20 mouse cellular contexts compared by ENCODE assay signal in genomic region chr1:82826911-82827310, GRCm38 (mm10). TPM values are rescaled to one million over a fixed set of nuclear protein-coding genes. Genes with fewer than 3 reads are reported as not detected.
DNase-seq lines count a peak whose midpoint lies in the region; ATAC-seq lines count a peak whose summit lies in the region.
"Had no signal": no experiment of that assay in that cellular context is flagged by ENCODE, and none has a peak within 500 bp of the region (broad histone marks: within the 10 kb centered on the region; RNA-seq: fewer than 3 reads in every experiment).

No protein-coding gene starts in this region.

- H3K36me3 ChIP-seq in kidney, embryonic 16.5 days (ENCODE audit: insufficient read depth, low read length), result no peaks in the 10 kb centered on the region
- H3K36me3 ChIP-seq in intestine, embryonic 15.5 days, result no peaks in the 10 kb centered on the region
- H3K36me3 ChIP-seq in liver, embryonic 12.5 days, result no peaks in the 10 kb centered on the region
- H3K36me3 ChIP-seq in neural tube, embryonic 15.5 days, result no peaks in the 10 kb centered on the region
- H3K36me3 ChIP-seq: embryonic facial prominence, embryonic 12.5 days; neural tube, embryonic 13.5 days had no signal

- H3K9ac ChIP-seq in kidney, embryonic 16.5 days (replicated peaks; ENCODE audit: low read length), result no peak overlapping the region
- H3K9ac ChIP-seq in intestine, embryonic 15.5 days, result no peak overlapping the region
- H3K9ac ChIP-seq in liver, embryonic 12.5 days, result peak overlapping the region; percentile 61
- no peak overlapping the region for H3K9ac ChIP-seq in neural tube, embryonic 15.5 days (replicated peaks)
- H3K9ac ChIP-seq: embryonic facial prominence, embryonic 12.5 days; hindbrain, embryonic 14.5 days; neural tube, embryonic 13.5 days had no signal

- no peaks in the 10 kb centered on the region for H3K9me3 ChIP-seq in kidney, embryonic 16.5 days (ENCODE audit: low read length)
- H3K9me3 ChIP-seq in intestine, embryonic 15.5 days, result no peaks in the 10 kb centered on the region
- H3K9me3 ChIP-seq in liver, embryonic 12.5 days (replicated peaks), result no peaks in the 10 kb centered on the region
- no peaks in the 10 kb centered on the region for H3K9me3 ChIP-seq in neural tube, embryonic 15.5 days (replicated peaks)
- H3K9me3 ChIP-seq: embryonic facial prominence, embryonic 12.5 days; megakaryocyte, embryonic 14.5 days; neural tube, embryonic 13.5 days had no signal

- 45% methylated on average over 5 of the region's 5 CpGs for WGBS in kidney, embryonic 16.5 days
- WGBS in intestine, embryonic 15.5 days, result 28% methylated on average over 5 of the region's 5 CpGs
- WGBS in liver, embryonic 12.5 days (ENCODE audit: insufficient replicate concordance), result 56% methylated on average over 5 of the region's 5 CpGs
- 50% methylated on average over 5 of the region's 5 CpGs for WGBS in neural tube, embryonic 15.5 days

- H3K4me1 ChIP-seq in kidney, embryonic 16.5 days (ENCODE audit: insufficient read depth, low read length), result no peaks in the 10 kb centered on the region
- H3K4me1 ChIP-seq in intestine, embryonic 15.5 days (replicated peaks), result 0 out of 2 replicates have a peak, but pooled peaks cover 7% of the 10 kb centered on the region
- peaks cover 88% of the 10 kb centered on the region for H3K4me1 ChIP-seq in liver, embryonic 12.5 days
- no peaks in the 10 kb centered on the region for H3K4me1 ChIP-seq in neural tube, embryonic 15.5 days
- H3K4me1 ChIP-seq: embryonic facial prominence, embryonic 12.5 days; neural tube, embryonic 13.5 days had no signal

- no peak overlapping the region for H3K4me3 ChIP-seq in kidney, embryonic 16.5 days (ENCODE audit: low read length)
- H3K4me3 ChIP-seq in intestine, embryonic 15.5 days (replicated peaks), result no peak overlapping the region
- H3K4me3 ChIP-seq in liver, embryonic 12.5 days, result no peak overlapping the region
- no peak overlapping the region for H3K4me3 ChIP-seq in neural tube, embryonic 15.5 days (replicated peaks)
- H3K4me3 ChIP-seq: embryonic facial prominence, embryonic 12.5 days; megakaryocyte, embryonic 14.5 days; neural tube, embryonic 13.5 days had no signal

- no peak overlapping the region for H3K4me2 ChIP-seq in kidney, embryonic 16.5 days (replicated peaks; ENCODE audit: low read depth, low read length)
- no peak overlapping the region for H3K4me2 ChIP-seq in intestine, embryonic 15.5 days (replicated peaks)
- no peak overlapping the region for H3K4me2 ChIP-seq in liver, embryonic 12.5 days
- no peak overlapping the region for H3K4me2 ChIP-seq in neural tube, embryonic 15.5 days
- H3K4me2 ChIP-seq: embryonic facial prominence, embryonic 12.5 days; hindbrain, embryonic 14.5 days; neural tube, embryonic 13.5 days had no signal

- H3K27me3 ChIP-seq in kidney, embryonic 16.5 days (ENCODE audit: insufficient read depth, low read length), result no peaks in the 10 kb centered on the region
- H3K27me3 ChIP-seq in intestine, embryonic 15.5 days (replicated peaks), result no peaks in the 10 kb centered on the region
- no peaks in the 10 kb centered on the region for H3K27me3 ChIP-seq in liver, embryonic 12.5 days (replicated peaks)
- H3K27me3 ChIP-seq in neural tube, embryonic 15.5 days (replicated peaks), result no peaks in the 10 kb centered on the region
- H3K27me3 ChIP-seq: embryonic facial prominence, embryonic 12.5 days; megakaryocyte, embryonic 14.5 days; neural tube, embryonic 13.5 days had no signal

- ATAC-seq in kidney, embryonic 16.5 days (ENCODE audit: low FRiP score, low TSS enrichment), result no peak
- peak; percentile 54 for ATAC-seq in intestine, embryonic 15.5 days
- no peak for ATAC-seq in liver, embryonic 12.5 days
- no peak for ATAC-seq in neural tube, embryonic 15.5 days (ENCODE audit: low FRiP score)
- ATAC-seq: CD4-positive, CD25-positive, alpha-beta regulatory T cell, adult 4 months had no signal

- H3K27ac ChIP-seq in kidney, embryonic 16.5 days (ENCODE audit: low read length), result no peak overlapping the region
- no peak overlapping the region for H3K27ac ChIP-seq in intestine, embryonic 15.5 days
- H3K27ac ChIP-seq in liver, embryonic 12.5 days, result peak overlapping the region; percentile 97
- H3K27ac ChIP-seq in neural tube, embryonic 15.5 days (replicated peaks), result no peak overlapping the region
- H3K27ac ChIP-seq: embryonic facial prominence, embryonic 12.5 days; hindbrain, embryonic 14.5 days; neural tube, embryonic 13.5 days had no signal

- peak; percentile 60 for DNase-seq in kidney, adult 9 months
- DNase-seq in layer of hippocampus, adult 18-20 months (ENCODE audit: low spot score in 2 of 2), result no peak
- DNase-seq in T-cell, adult 2 months (ENCODE audit: low spot score), result no peak
- DNase-seq: cerebellum, postnatal 10 days; right cerebral cortex, postnatal 4 days; thymus, adult 2 months had no signal

RNA-seq across cellular contexts. Expression of gene Agfg1, which starts 12.4 kb away (rescaled TPM):
- 28.0 and 28.2 TPM in 2 replicates for polyA plus RNA-seq in kidney, embryonic 16.5 days (2015; fragmentation: Nextera tagmentation; extraction: Ambion mirVana)
- 33.0 and 35.7 TPM in 2 replicates for polyA plus RNA-seq in intestine, embryonic 15.5 days (2015; fragmentation: Nextera tagmentation; extraction: Ambion mirVana)
- 76.7 and 78.3 TPM in 2 replicates for polyA plus RNA-seq in liver, embryonic 12.5 days (2016; fragmentation: Nextera tagmentation; extraction: Ambion mirVana)
- total RNA-seq in layer of hippocampus, adult 18-20 months (2021), result 10 to 100 TPM; 69.3 to 74.0 TPM
- 26.6 and 36.5 TPM in 2 replicates for polyA plus RNA-seq in neural tube, embryonic 15.5 days (2015; fragmentation: Nextera tagmentation; extraction: Ambion mirVana)

RNA-seq across cellular contexts. Expression of gene Gm47791, which starts 55.9 kb away (rescaled TPM):
- not detected in 2 replicates for polyA plus RNA-seq in kidney, embryonic 16.5 days (2015; fragmentation: Nextera tagmentation; extraction: Ambion mirVana)
- polyA plus RNA-seq in intestine, embryonic 15.5 days (2015; fragmentation: Nextera tagmentation; extraction: Ambion mirVana), result not detected in 2 replicates
- not detected in 2 replicates for polyA plus RNA-seq in liver, embryonic 12.5 days (2016; fragmentation: Nextera tagmentation; extraction: Ambion mirVana)
- total RNA-seq in layer of hippocampus, adult 18-20 months (2021), result not detected
- polyA plus RNA-seq in neural tube, embryonic 15.5 days (2015; fragmentation: Nextera tagmentation; extraction: Ambion mirVana), result not detected in 2 replicates
- total RNA-seq: granulocyte monocyte progenitor cell, adult 5-6 weeks; monocyte, adult 5-6 weeks had no signal
- polyA plus RNA-seq: CD4-positive, CD25-positive, alpha-beta regulatory T cell, adult 4 months; embryonic facial prominence, embryonic 12.5 days; heart, postnatal 0 days; hindbrain, embryonic 14.5 days; limb, embryonic 11.5 days; lung, embryonic 16.5 days; neural tube, embryonic 13.5 days; thymus, adult 2 months had no signal

RNA-seq across cellular contexts. Expression of gene Tm4sf20, which starts 58.6 kb away (rescaled TPM):
- polyA plus RNA-seq in kidney, embryonic 16.5 days (2015; fragmentation: Nextera tagmentation; extraction: Ambion mirVana), result 1.1 and 1.7 TPM in 2 replicates
- polyA plus RNA-seq in intestine, embryonic 15.5 days (2015; fragmentation: Nextera tagmentation; extraction: Ambion mirVana), result 141 and 153 TPM in 2 replicates
- polyA plus RNA-seq in liver, embryonic 12.5 days (2016; fragmentation: Nextera tagmentation; extraction: Ambion mirVana), result not detected in 2 replicates
- not detected for total RNA-seq in layer of hippocampus, adult 18-20 months (2021)
- 10.5 TPM in 1 of 2 replicates, not detected in the other for polyA plus RNA-seq in neural tube, embryonic 15.5 days (2015; fragmentation: Nextera tagmentation; extraction: Ambion mirVana)
- total RNA-seq: granulocyte monocyte progenitor cell, adult 5-6 weeks; monocyte, adult 5-6 weeks had no signal
- polyA plus RNA-seq: embryonic facial prominence, embryonic 12.5 days; heart, postnatal 0 days; hindbrain, embryonic 14.5 days; limb, embryonic 11.5 days; lung, embryonic 16.5 days had no signal

Comparison
In these comparisons a context has a peak if more than half of its experiments do, and no peak if none do; other contexts are left out.
1. RNA of gene Tm4sf20, which starts 58.6 kb away (polyA plus RNA-seq): 141 to 153 TPM in intestine, embryonic 15.5 days; 1.1 to 1.7 TPM in kidney, embryonic 16.5 days, not detected in liver, embryonic 12.5 days and 10.5 TPM in neural tube, embryonic 15.5 days; every median in the first group is over 10 times any median in the second.